Mouse (Mus musculus) bone marrow macrophage, adult 2 months (primary cell): Measurements from ENCODE around the gene Tenm4.

Experiments
- CTCF ChIP-seq: IDR thresholded peaks from 2 replicates; pipeline ENCODE4 v1.5.1; 2012; ENCODE audit warnings: low read depth, mild to moderate bottlenecking, low read length, moderate library complexity
- POLR2A ChIP-seq: IDR thresholded peaks from 2 replicates; pipeline ENCODE4 v1.6.1; 2012; ENCODE audit warnings: mild to moderate bottlenecking, low read depth, low read length, borderline replicate concordance

- TF ChIP-seq CTCF (no peak), POLR2A (no peak)
Measured at GRCm38 (mm10) chr7:96660907-96661306, 489.9 kb downstream of the Tenm4 start.
